Mouse (Mus musculus): Measurements from ENCODE around the gene Olfr1391.

DNA sequence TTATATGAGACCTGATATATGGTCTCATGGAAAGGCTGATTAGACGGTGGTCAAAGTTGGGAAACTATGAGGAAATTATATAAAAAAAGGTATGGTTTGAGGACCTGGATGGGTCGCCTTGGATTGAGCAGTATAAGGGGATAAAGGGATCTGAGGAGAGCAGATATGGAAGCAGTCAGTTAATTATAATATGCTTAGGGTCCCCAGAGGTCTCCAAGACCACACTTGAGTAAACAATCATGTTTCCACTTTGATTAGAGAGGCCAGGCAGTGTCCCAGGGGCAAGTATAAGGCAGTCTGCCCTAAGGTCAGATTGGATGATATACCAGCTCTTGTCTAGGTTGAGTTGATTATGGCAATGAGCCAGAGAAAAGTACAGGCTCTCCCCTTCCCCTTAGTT, at the start of gene Olfr1391:
- TF ChIP-seq BHLHE40 (IDR thresholded peaks at IDR 0.05; ENCODE audit: low read depth, low read length) = no peak
- no peak for TF ChIP-seq CTCF (conservative IDR thresholded peaks at IDR 0.05 in 1 of 2, IDR thresholded peaks at IDR 0.05 in 1 of 2; ENCODE audit: low read depth in 2 of 2, low read length in 2 of 2)
- TF ChIP-seq MAX (IDR thresholded peaks at IDR 0.05; ENCODE audit: low read length) = no peak
- TF ChIP-seq POLR2A (IDR thresholded peaks at IDR 0.05; ENCODE audit: low read depth, low read length) = no peak
- no peak for TF ChIP-seq EP300 (IDR thresholded peaks at IDR 0.05; ENCODE audit: low read length)
- no peak for TF ChIP-seq NRF1 (IDR thresholded peaks at IDR 0.05; ENCODE audit: low read depth, low read length)
- TF ChIP-seq ETS1 (conservative IDR thresholded peaks at IDR 0.05; ENCODE audit: low read depth, low read length) = no peak
- TF ChIP-seq CHD2 (IDR thresholded peaks at IDR 0.05; ENCODE audit: low read length) = no peak
- no peak for TF ChIP-seq RAD21 (IDR thresholded peaks at IDR 0.05; ENCODE audit: low read depth, low read length)
- TF ChIP-seq ZC3H11A (IDR thresholded peaks at IDR 0.05; ENCODE audit: low read depth, low read length) = no peak
- no peak for TF ChIP-seq ELF1 (IDR thresholded peaks at IDR 0.05; ENCODE audit: low read depth, low read length)
- TF ChIP-seq USF2 (conservative IDR thresholded peaks at IDR 0.05; ENCODE audit: low read depth, low read length) = no peak

Measured in CH12.LX (cell line).